Mouse (Mus musculus) embryo, embryonic 11.5 days (tissue): ENCODE measurements around the gene Tnfrsf8.
"Not testable (repeated sequence)": the region's sequence is repeated elsewhere in the genome, so short reads cannot be mapped to it uniquely, and the experiment has no call there.

Experiments
- DNase-seq: peaks from one replicate; pipeline ENCODE4 v3.0.0-alpha.2; 2012; ENCODE audit warnings: low read depth, low spot score

Tnfrsf8 gene

DNA sequence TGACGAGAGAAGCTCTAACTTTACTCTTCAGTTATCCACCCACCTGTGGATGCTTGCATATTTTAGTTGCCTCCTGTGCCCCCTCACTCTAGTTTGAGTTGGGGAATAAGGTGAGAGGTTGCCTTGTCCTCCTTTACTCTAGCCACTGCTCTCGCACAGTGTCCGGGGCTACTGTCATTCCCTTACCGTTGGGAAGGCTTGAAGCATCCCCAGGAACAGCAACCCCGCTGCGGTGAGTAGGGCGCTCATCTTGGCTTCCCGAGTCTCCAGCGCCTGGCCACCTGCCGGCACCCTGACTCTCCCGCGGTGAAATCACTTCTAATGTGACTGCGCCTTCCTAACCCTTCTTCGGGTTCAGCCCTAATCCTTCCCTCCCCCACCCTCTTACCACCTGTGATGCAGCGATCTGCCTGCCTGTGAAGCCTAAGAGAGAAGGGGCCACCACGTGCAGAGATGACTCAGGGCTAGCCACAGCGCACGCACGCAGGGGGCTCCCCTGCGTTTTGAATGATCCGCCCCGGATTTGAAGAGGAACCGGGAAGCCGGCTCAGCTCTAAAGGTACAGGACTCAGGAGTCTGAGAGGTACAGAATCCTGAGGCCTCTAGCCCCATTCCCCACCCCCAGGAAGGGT is at the start of gene Tnfrsf8:
TSS of gene Tnfrsf8 (minus strand) at position 329 of the 632 bp plus-strand sequence.
- DNase-seq, result no peak

DNA sequence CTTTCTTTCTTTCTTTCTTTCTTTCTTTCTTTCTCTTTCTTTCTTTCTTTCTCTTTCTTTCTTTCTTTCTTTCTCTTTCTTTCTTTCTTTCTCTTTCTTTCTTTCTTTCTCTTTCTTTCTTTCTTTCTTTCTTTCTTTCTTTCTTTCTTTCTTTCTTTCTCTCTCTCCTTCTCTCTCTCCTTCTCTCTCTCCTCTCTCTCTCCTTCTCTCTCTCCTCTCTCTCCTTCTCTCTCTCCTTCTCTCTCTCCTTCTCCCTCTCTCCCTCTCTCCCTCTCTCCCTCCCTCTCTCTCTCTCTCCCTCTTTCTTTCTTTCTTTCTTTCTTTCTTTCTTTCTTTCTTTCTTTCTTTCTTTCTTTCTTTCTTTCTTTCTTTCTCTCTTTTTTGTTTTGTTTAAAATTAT is 46.7 kb upstream of the Tnfrsf8 start:
- not testable (repeated sequence) for DNase-seq

DNA sequence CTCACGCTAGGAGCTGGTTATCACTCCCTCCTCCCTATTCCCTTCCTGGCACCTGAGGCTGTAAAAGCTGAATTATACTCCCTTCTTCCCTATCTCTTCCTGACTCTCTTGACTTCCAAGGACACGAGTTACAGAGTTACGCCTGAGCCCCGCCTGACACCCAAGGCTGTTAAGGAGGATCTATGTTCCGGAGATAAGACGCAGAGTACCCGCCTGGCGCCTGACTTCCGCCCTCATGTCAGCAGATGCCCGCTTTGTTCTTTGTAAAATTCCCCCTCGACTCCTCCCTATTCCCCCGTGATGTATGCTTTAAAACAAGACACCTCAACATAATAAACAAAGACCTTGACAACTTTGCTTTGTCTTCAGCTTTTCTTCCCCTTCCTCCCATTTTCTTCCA is 46.1 kb upstream of the Tnfrsf8 start:
- no peak for DNase-seq

DNA sequence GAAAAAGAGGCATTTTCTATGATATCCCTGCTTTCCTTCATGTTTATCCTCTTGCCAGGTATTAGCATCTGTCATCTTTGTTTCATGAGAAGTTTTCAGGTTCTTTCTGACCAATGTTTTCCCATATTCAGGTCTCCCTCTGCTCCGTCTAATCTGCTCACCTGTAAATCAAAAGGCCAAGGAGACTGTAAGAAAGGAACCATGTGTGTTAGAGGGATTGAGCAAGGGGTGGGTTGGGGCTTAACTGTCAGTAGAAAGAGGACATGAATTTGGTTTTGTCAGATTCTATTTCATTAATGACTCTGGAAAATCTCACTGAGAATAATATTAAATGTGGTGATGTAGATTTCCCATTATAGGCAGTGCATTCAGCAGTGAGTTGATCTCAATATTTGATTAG is 45.6 kb upstream of the Tnfrsf8 start:
- no peak for DNase-seq

DNA sequence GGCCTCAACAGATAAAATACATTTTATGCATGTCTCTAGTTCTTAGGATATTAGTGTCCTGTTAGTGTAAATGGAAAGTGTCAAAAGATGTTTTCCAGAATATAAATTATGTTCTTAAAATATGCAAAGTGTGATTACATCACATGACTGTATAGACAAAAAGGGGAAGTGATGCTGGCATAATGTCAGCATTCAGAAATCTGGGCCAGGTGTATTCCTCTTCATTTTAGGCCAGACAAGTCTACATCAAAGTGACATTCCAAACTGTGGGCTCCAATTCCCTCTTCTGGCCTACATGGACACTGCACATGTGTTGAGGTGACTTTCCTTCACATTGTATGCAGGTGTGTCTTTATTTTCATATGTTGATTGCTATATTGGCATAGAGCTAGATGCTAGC is 41.3 kb upstream of the Tnfrsf8 start:
- no peak for DNase-seq

DNA sequence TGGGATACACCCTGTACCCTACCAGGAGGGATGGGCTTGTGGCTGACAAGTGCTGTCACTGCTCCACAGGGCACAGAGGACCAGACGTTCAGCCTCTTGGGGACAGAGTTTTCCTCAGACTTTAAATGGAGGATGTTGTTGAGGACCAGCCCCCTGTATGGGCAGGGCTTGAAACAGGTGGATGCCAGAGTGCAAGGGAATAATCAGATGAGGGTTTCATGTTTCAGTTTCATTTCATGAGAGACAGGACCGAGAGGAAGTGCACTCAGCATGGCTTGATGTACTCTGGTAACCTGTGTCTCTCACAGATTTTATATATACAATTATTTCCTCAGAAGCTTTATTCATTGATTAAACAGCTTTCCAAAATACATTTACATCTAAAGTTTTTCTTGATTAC is 38.9 kb upstream of the Tnfrsf8 start:
- no peak for DNase-seq

DNA sequence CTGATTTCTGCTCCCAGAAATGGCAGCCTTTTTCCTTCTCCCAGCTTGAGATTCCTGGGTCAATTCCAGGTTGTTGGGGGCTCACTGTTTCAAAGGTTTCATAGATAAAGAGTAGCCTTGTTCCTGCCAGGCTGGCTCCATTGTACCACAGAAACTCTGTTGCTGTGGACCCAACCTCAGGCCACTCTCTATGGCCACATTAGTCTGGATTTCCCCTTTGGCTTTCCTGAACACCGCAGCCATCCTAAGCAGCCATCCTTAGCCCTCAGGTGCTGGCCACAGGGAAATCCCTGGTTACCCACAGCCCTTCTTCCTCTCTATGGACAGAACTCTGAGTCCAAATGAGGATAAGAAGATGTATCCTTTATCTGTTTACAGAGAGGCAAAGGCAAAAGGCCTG is 30.0 kb upstream of the Tnfrsf8 start:
- DNase-seq, result no peak

DNA sequence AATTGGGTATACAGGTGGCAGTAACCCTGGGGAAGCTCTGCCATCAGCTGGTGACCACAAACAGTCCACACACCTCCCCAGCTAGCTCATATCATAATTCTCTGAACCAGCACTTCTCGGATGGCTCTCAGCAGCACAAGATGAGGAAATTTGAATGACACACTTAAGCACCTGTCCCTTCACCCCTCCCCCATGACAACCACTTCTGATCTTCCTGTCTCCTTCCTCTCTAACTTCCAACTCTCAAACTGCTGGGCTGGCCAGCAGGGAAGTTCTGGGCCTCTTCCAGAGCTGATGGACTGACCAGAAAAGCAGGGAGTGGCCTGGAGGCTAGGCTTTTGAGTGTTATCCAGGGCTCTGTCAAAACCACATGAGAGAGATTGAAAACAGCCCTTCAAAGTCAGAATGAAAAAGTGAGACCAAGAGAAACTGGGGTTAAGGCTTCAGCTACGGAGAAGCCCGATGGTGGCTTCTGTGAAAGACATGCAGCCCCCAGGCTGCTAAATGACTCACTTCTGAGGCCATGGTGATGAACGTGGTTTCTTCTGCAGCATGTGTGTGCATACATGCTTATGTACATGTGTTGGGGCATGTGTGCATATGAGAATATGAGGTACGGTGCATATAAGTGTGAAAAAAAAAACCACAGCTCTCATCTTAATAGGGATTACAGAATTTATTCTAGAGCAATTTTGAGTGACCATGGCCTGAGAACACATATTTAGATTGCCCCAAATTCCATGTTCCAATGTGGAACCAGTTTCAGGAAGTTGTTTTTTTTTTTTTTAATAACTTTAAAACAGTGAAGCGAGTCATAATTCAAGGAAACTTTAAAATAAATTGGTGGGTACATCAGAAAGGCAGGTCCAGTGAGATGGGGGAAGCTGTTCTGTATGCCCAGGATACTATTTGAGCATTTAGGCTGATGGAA is 27.2 kb upstream of the Tnfrsf8 start:
- no peak for DNase-seq

DNA sequence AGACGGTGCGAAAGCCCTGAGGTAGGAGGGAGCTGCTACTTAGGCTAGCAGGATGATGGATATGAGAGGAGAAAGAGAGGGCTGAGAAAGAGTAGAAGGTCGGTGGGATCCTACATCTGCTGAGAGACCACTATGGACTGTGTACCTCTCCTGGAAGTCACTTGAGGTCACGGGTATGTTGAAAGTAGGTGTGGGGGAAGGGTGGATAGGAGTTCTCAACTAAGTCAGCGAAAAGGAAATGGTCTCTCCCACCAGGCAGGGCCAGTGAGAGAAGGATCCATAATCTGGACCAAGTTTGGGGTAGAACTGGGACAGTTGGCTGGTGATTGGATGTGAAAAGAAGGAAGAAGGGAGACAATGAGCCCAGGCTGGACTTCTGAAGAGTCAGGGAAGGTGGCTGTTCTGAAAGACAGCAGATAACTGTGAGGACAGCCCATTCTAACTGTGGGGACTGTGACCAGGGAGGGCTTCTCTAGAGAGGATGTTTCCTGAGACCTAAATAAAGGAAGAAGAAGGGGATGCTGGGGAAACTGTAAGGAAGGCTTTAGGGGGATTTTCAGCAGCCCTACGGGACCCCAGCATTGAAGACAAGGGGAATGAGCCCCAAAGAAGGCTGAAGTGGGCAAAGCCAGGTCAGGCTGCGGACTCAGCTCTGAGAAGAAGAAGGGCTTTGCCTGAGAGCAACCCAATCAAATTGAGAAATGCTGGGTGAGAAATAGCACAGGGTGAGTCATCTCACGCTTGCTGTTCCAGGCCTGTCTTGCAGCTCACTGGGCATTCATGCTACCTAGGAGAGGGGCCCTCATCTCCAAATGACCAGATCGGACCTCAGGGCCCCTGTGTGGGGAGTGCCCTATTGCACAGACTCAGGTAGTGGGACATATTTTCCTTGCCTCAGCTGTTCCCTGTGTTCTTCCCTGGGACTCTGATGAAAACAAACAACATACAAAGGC is 23.2 kb upstream of the Tnfrsf8 start:
- no peak for DNase-seq

DNA sequence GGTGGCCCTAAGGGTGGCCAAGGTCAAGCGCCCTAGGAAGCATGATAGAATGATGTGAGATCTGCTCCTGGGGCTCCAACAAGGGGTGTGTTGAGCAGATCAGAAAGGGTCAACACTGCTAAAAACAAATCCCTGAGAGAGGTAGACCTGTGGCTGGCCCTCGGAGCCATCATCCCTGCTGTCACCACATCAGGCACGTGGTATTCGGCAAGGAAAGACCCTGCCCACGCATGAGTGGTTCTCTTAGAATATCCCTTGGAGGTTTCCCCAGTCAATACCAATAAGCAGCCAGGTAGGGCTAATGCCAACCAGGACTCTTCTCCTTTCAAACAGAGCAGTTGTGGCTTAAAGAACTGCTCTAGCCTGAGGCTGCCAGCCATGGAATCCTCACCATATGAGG is 21.6 kb upstream of the Tnfrsf8 start:
- no peak for DNase-seq

DNA sequence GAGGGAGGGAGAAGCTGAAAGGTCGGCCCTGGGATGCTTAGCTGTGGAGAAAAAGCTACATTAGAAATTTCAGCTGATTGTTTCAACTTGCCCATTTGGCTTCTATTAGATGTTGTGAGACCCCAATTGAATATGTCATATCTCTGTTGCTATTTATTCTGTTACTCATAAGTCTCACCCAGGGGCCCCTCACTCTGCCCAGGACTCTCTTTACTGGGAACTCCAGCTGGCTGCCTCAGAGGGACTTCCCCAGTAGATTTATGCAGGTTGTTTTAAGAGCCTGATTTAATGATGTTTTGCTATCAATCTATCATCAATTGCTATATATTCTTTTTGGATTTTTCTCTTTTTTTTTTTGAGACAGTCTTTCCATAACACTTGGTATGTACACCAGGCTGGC is 21.1 kb upstream of the Tnfrsf8 start:
- DNase-seq, result no peak

DNA sequence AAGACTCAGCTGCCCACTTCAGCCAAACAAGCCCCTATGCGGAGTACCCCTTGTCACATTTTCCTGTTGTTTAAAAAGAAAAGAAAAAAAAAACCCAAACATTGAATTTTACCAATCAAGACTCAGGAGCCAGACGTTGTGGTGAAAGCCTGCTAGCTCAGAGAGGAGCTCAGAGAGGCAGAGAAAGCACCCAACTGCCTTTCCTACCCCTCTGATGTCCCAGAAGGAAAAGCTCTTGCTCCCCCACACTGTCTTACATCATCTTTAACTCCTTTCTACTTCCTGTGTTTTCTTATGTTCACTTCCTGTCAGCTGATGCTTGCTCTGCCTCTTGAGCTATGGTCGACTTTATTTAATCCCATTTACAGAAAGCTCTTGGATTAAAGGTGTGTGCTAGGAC is 8.7 kb upstream of the Tnfrsf8 start:
- DNase-seq, result no peak

DNA sequence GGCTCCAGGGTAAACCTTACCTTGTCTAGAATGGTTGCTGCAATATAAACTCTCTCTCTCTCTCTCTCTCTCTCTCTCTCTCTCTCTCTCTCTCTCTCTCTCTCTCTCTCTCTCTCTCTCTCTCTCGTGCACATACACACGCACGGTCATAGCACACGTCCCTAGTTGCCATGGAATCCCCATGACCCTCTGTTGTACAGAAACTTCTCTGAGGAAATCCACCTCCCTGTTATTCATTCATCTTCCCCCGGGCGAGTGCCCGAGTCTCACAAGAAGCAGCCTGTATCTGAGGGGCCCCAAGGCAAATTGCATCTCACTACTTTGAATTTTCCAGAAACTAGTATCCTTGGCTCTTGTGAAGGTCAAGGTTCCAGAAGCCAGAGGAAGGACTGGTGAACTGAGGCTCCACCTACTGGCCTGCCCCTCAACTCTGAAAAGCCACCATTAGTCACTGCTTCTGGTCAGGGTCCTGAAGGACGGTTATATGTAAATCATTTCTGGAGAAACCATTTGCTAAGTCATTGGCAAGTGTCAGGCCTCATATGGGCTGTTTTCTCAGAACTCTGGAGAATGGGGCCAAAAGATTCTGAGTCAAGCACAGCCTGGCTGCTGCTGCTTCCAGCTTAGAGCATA is 8.1 kb upstream of the Tnfrsf8 start:
- DNase-seq, result no peak

DNA sequence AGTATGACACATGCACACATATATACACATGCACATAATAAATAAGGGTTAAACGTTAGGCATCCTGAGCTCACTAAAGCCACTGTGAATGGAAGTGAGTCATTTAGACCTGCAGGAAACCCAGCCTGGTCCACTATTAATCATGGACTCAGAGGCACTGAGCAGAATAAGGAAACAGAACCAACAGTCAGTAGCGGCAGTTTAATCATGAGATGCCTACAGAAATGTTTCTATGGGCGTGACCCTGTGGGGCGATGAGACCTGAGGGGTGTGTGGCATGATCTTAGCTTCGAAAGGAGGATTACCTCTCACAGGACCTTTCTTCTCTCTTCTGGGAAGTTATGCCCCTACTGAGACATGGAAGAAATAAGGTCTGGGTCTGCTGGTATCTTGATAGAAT is 7.2 kb upstream of the Tnfrsf8 start:
- DNase-seq, result no peak

DNA sequence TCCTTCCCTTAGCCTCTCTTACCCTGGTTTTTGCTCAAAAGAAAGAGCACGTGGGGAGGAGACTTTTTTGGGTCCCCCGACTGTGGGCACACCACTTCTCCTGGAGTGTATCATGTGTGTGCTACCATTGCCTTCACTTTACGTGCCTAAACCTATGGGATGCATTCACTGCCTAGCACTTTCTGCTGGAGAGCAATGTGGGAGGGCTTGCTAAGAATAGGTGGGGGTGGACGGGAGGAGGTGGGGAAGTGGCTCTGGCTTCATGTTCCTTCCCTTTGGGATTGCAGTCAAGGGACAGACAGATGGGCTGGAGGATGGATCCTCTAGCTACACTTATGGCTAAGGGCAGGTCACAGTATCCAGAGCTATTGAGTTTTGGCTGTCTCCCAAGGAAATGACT is 5.7 kb upstream of the Tnfrsf8 start:
- DNase-seq, result no peak

DNA sequence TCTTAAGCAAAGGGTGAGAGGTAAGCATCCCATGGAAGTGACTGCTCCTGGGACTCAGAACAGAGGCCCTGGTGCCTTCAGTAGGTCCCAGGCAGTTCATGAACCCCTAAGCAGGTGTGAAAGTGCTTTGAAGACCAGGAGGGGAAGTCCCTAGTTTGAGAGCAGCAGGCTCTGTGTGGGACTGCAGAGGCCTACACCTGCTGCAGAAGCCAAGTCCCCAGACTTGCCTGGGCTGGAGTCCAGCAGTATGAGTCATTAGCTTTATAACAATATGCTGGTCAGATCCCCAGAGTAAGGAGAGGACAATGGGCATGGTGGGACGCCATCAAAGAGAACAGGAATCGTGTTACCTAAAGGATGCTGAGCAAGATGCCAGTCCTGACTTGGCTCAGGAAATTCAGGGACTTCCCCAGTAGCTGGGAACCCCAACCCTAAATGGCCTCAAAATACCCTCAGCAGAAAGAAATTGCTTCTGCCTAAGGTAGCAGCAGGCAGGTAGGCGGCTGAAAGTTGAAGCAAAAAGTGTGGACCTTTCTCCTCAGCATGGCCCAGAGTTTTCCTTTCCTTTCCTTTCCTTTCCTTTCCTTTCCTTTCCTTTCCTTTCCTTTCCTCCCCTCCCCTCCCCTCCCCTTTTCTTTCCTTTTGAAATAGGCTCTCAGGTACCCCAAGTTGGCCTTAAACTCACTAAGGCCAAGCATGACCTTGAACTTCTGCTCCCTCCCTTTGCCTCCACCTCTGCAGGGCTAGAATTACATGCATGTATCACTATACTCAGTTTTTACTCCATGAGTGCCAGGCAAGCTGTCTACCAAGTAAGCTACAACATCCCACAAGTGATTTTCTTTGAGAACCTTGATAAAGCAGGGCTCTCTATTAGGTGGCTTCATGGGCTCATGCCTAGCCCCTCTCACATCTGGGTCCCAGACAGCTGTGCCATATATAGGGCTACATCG is 4.6 kb upstream of the Tnfrsf8 start:
- DNase-seq, result no peak

DNA sequence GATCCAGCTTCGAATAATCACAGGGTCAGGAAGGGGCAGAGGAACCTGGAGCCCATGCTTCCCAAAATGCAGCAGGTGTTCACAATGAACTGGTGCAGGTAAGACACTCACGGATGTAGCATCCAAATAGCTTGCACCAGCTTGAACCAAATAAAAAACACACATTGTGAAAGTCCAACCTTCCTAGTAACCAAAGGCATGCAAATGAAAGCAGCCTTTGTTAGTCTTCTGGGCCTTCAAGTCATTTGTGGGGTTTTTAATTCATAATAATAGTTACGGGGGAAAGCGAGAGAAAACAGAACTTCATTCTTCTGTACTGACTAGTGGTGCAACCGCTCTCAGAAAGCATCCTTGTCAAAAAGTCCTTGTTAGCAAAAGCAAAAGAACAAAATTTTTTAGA is 1.7 kb upstream of the Tnfrsf8 start:
- DNase-seq, result no peak

DNA sequence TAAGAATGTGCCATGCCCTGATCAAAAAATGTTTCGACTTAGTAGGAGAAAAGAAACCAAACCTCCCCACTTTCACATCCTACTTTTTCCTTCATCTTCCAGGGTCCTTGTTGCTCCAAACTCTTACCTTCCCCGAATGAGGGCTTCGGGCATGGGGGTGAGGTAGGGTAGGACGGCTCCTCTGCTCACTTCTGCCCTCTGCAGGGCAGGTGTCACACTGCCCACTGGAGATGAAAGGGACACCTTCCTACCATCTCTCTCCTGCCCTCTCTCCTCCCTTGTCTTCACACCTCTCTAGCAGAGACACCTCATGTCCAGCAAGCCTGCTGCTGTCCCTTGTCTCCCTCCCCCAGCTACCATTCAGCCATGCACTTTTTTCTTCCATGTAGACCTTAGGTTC is 998 bp downstream of the Tnfrsf8 start:
- no peak for DNase-seq

DNA sequence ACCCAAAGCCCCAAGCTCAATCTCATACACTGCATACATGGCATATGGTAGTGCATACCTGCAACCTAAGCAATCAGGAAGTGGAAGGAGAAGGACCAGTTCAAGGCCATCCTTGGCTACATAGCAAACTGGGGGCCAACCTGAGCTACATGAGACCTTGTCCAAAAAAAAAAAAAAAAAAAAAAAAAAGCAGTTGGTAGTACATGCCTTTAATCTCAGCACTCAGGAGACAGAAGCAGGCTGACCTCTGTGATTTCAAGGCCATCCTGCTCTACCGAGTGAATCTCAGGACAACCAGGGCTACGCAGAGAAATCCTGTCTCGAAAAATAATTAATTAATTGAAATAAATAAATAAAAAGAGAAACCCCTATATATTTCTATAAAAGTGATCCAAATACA is 1.7 kb downstream of the Tnfrsf8 start:
- DNase-seq, result no peak

DNA sequence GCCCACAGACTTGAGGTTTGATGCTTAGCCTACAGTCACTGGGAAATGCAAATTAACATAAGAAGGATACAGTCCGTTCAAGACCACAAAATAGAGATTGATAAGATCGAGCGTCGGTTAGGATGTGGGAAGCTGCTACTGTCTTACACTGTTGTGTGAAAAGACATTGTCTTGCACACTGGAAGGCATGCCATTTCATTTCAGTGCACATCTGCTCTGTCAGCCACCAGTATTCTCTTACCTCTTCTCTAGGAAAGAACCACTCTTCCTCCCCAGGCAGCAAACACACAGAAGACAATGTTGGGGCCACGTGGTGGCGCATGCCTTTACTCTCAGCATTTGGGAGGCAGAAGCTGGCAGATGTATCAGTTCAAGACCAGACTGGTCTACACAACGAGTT is 2.4 kb downstream of the Tnfrsf8 start:
- no peak for DNase-seq
